Mouse (Mus musculus) midbrain, embryonic 13.5 days (tissue): ENCODE measurements around the gene 4930407I10Rik. TPM values are rescaled to one million over a fixed set of nuclear protein-coding genes. Genes with fewer than 3 reads are reported as not detected.

Source experiments
- ATAC-seq: fragments of 200-750 bp; cut with Nextera tagmentation; 2 replicates; pipeline ENCODE4 v1.8.0; 2017; ENCODE audit warnings: mild to moderate bottlenecking, moderate TSS enrichment, moderate library complexity
- H3K27ac ChIP-seq: fragments of 300-500 bp; sonication (generic); 2 replicates; pipeline ENCODE4 v1.5.1; 2015; ENCODE audit warnings: inconsistent platforms, mild to moderate bottlenecking, moderate library complexity
- H3K27me3 ChIP-seq: fragments of 300-500 bp; sonication (generic); 2 replicates; pipeline ENCODE4 v1.6.1; 2015; ENCODE audit warnings: mild to moderate bottlenecking, inconsistent platforms
- H3K36me3 ChIP-seq: fragments of 300-500 bp; sonication (generic); 2 replicates; pipeline ENCODE4 v1.6.1; 2015; ENCODE audit warnings: mild to moderate bottlenecking, inconsistent platforms
- H3K4me1 ChIP-seq: fragments of 300-500 bp; sonication (generic); replicated peaks from 2 replicates; pipeline ENCODE4 v1.6.1; 2015; ENCODE audit warnings: inconsistent platforms
- H3K4me2 ChIP-seq: fragments of 300-500 bp; sonication (generic); replicated peaks from 2 replicates; pipeline ENCODE4 v1.6.1; 2015; ENCODE audit warnings: moderate library complexity, mild to moderate bottlenecking, inconsistent platforms
- H3K4me3 ChIP-seq: fragments of 300-500 bp; sonication (generic); replicated peaks from 2 replicates; pipeline ENCODE4 v1.5.1; 2015; ENCODE audit warnings: mild to moderate bottlenecking, inconsistent platforms
- H3K9ac ChIP-seq: fragments of 300-500 bp; sonication (generic); replicated peaks from 2 replicates; pipeline ENCODE4 v1.6.1; 2015; ENCODE audit warnings: mild to moderate bottlenecking, inconsistent platforms
- H3K9me3 ChIP-seq: fragments of 300-500 bp; sonication (generic); 2 replicates; pipeline ENCODE4 v1.6.1; 2016; ENCODE audit warnings: mild to moderate bottlenecking, inconsistent platforms
- WGBS: fragments of 180-500 bp; shearing (Covaris S2); methylation state at CpG from one replicate; pipeline ENCODE4 v1.1.7; 2015; 5-methylcytosine and 5-hydroxymethylcytosine counted together
- polyA plus RNA-seq: library from polyadenylated mRNA; unstranded; fragments of >200 nt; fragmentation: Nextera tagmentation; extraction: Ambion mirVana; gene quantifications from 2 replicates; pipeline ENCODE4 v1.2.1, GENCODE M21; 2015

The 4930407I10Rik gene
- polyA plus RNA-seq, result not detected in 2 replicates

DNA sequence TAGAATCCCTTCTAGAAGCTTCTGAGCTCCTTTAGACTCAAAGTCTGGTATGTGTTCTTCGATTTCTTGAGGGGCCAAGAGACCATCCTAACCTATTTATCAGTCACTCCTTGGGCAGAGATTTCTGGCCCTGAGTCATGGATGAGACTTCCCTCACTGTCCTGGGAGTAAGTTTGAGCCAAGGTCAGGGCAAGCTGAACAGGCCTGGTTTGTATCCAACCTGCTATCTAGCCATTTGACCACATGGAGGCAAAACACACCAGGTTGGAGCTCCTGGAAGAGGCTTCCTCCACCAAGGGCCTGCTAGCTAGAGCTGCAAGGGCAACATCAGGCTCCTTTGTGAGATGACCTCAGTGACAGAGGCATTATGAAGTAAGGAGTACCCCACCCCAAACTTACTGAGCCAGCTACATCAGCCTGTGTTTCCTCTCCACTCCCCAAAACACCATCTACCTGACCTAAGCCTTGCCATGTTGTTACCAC is at the start of gene 4930407I10Rik:
TSS of gene 4930407I10Rik (plus strand) at position 433 of the 483 bp plus-strand sequence.
- no peak within 1 kb of the TSS for H3K4me3 ChIP-seq
- H3K4me2 ChIP-seq, result no peak within 1 kb of the TSS
- no peaks in the 10 kb centered on the region for H3K36me3 ChIP-seq
- H3K27me3 ChIP-seq, result no peaks in the 10 kb centered on the region
- 90% methylated on average over 1 of the region's 1 CpGs for WGBS
- no peak within 1 kb of the TSS for H3K9ac ChIP-seq
- no peak within 1 kb of the TSS for H3K27ac ChIP-seq
- ATAC-seq, result no peak
- no peaks in the 10 kb centered on the region for H3K4me1 ChIP-seq
- H3K9me3 ChIP-seq, result no peaks in the 10 kb centered on the region

DNA sequence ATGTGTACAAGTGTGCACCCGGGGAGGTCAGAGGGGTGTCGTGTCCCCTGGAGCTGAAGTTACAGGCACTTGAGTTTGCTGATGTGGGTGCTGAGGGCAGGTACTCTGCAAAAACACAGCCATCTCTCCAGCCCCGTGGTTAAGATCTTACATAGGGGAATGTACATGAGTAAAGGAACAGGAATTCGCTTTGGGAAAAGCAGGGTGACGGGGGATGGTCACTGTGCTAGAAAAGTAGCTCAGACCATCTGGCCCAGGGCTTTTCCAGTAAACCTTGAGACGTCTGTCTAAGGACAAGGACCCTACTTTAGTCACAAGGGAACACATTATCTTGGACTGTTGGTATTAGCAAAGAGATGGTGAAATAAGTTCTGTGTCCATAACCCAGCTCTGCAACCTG is 47.0 kb upstream of the 4930407I10Rik start:
- no peak overlapping the region for H3K4me2 ChIP-seq
- H3K4me3 ChIP-seq, result no peak overlapping the region
- peaks cover 26% of the 10 kb centered on the region for H3K4me1 ChIP-seq
- H3K36me3 ChIP-seq, result no peaks in the 10 kb centered on the region
- no peak for ATAC-seq
- no peak overlapping the region for H3K27ac ChIP-seq
- H3K27me3 ChIP-seq, result no peaks in the 10 kb centered on the region
- no peaks in the 10 kb centered on the region for H3K9me3 ChIP-seq
- WGBS, result 92% methylated on average over 6 of the region's 6 CpGs
- no peak overlapping the region for H3K9ac ChIP-seq

DNA sequence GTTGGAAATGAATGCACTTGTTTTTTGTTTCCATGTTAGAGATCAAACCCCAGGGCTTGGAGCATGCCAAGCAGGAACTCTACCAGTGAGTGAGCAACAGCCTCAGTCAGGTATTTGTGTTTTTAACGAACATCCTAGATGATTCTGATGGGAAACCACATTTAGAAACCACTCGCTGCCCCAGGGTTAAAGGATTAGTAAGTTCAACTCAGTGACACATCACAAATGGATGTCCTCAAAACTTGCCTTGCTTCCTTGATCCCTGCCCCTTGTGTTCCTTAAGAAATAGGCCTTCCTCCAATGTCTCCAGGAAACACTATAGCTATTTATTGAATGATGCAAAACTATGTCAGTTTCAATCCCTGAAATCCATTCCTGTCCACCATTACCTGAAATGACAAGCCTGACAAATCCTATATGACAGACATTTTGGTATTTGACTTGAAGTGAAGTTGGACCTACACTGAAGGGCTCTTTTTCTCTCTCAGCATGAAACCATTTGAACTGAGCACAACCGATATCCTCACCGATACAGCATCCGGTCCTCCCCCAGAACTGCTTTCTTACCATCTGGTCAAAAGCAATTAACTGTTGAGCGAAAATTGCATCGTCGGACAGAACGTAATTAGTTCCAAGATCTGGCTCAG is 44.1 kb upstream of the 4930407I10Rik start:
- peak overlapping the region; percentile 78 for H3K27ac ChIP-seq
- 18% methylated on average over 9 of the region's 9 CpGs for WGBS
- no peaks in the 10 kb centered on the region for H3K27me3 ChIP-seq

GRCm38 (mm10) chr15:82015392-82016100 is 43.4 kb upstream of the 4930407I10Rik start:
- Histone ChIP-seq H3K27me3 (no peaks in the 10 kb centered on the region), H3K4me3 (peak overlapping the region; percentile 85), H3K4me2 (peak overlapping the region; percentile 96), H3K9me3 (no peaks in the 10 kb centered on the region), H3K4me1 (peaks cover 32% of the 10 kb centered on the region), H3K36me3 (peaks cover 12% of the 10 kb centered on the region), H3K27ac (peak overlapping the region; percentile 78), H3K9ac (peak overlapping the region; percentile 90)
- ATAC-seq, result peak; percentile 12
- under 1% methylated on average over 37 of the region's 39 CpGs for WGBS

More for the DNA sequence above, 44.1 kb upstream of the 4930407I10Rik start:
- no peaks in the 10 kb centered on the region for H3K9me3 ChIP-seq
- no peak for ATAC-seq
- H3K36me3 ChIP-seq, result peaks cover 9% of the 10 kb centered on the region
- peak overlapping the region; percentile 96 for H3K4me2 ChIP-seq
- H3K9ac ChIP-seq, result peak overlapping the region; percentile 90
- H3K4me3 ChIP-seq, result peak overlapping the region; percentile 85
- peaks cover 32% of the 10 kb centered on the region for H3K4me1 ChIP-seq

DNA sequence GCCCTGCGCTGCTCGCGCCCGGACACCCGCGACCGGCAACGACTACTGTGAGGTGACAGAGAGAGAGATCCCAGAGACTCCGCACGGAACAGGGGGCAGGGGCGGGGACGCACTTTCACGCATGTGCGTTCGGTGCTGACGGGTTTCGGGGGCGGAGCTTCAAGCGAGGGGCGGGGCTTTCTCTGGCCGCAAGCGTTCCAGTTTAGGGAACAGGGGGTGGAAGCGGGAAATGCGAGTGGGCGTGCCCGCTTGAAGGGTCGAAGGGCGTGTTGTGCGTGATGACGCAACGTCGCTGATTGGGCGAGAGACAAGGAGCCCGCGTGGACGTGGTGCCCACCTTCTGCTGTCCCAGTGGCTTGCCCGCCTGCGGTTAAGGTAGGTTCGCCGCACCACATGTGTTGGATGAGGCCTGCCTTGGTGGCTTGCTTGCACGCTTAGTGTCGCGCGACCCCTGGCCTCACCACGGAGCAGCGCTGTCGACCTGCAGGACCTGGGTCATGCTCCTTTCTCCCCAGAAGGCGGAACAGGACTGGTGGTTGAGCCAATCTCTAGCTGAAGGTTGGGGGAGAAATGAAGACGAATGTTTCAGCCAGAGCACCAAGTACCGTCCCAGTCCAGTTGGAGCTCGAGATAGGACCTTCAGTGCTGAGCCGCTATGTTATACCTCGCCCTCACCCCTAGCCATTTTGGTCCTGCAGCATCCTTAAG is 42.7 kb upstream of the 4930407I10Rik start:
- Histone ChIP-seq H3K4me2 (peak overlapping the region; percentile 96), H3K9ac (peak overlapping the region; percentile 90), H3K27ac (peak overlapping the region; percentile 80), H3K9me3 (no peaks in the 10 kb centered on the region), H3K27me3 (no peaks in the 10 kb centered on the region), H3K4me3 (peak overlapping the region; percentile 85), H3K4me1 (peaks cover 32% of the 10 kb centered on the region), H3K36me3 (peaks cover 12% of the 10 kb centered on the region)
- peak; percentile 97 for ATAC-seq
- under 1% methylated on average over 53 of the region's 53 CpGs for WGBS

GRCm38 (mm10) chr15:82016830-82017229 is 42.1 kb upstream of the 4930407I10Rik start:
- peak overlapping the region; percentile 79 for H3K9ac ChIP-seq
- H3K27ac ChIP-seq, result peak overlapping the region; percentile 80
- no peaks in the 10 kb centered on the region for H3K9me3 ChIP-seq
- peak overlapping the region; percentile 85 for H3K4me3 ChIP-seq
- H3K4me1 ChIP-seq, result peaks cover 32% of the 10 kb centered on the region
- ATAC-seq, result no peak
- no peaks in the 10 kb centered on the region for H3K27me3 ChIP-seq
- 26% methylated on average over 6 of the region's 6 CpGs for WGBS
- peaks cover 16% of the 10 kb centered on the region for H3K36me3 ChIP-seq
- peak overlapping the region; percentile 96 for H3K4me2 ChIP-seq

GRCm38 (mm10) chr15:82017461-82017860 is 41.5 kb upstream of the 4930407I10Rik start:
- 76% methylated on average over 4 of the region's 4 CpGs for WGBS
- no peak overlapping the region for H3K4me2 ChIP-seq
- peaks cover 23% of the 10 kb centered on the region for H3K36me3 ChIP-seq

DNA sequence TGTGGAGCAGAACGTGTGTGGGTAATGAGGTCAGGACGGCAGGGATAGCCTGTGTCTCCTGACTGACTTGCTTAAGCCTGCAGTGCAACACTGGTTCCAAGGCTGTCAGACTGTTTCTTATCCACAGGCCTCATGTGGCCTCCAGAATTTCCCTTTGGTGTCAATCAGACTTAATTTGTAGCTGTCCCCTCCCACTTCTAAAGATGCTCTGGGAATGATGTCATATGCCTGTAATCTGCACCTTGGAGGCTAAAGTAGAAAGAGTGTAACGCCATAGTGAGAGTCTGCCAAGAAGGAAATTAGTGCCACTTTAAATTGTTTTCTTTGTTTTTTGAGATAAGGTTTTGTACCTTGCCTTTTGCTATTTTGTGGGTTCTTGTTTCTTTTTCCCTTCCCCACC is 39.7 kb upstream of the 4930407I10Rik start:
- H3K27me3 ChIP-seq, result no peaks in the 10 kb centered on the region
- peaks cover 23% of the 10 kb centered on the region for H3K4me1 ChIP-seq
- H3K9me3 ChIP-seq, result no peaks in the 10 kb centered on the region
- peaks cover 41% of the 10 kb centered on the region for H3K36me3 ChIP-seq
- H3K9ac ChIP-seq, result no peak overlapping the region
- H3K4me3 ChIP-seq, result no peak overlapping the region
- ATAC-seq, result no peak
- H3K4me2 ChIP-seq, result no peak overlapping the region
- 90% methylated on average over 3 of the region's 3 CpGs for WGBS
- H3K27ac ChIP-seq, result no peak overlapping the region

More at GRCm38 (mm10) chr15:82017461-82017860, 41.5 kb upstream of the 4930407I10Rik start:
- Histone ChIP-seq H3K4me1 (peaks cover 32% of the 10 kb centered on the region), H3K4me3 (no peak overlapping the region), H3K9me3 (no peaks in the 10 kb centered on the region), H3K27ac (no peak overlapping the region), H3K27me3 (no peaks in the 10 kb centered on the region), H3K9ac (no peak overlapping the region)
- no peak for ATAC-seq

- Histone ChIP-seq H3K4me3 (no peak overlapping the region), H3K9ac (no peak overlapping the region), H3K36me3 (peaks cover 74% of the 10 kb centered on the region), H3K4me2 (no peak overlapping the region), H3K27ac (no peak overlapping the region), H3K27me3 (no peaks in the 10 kb centered on the region), H3K9me3 (no peaks in the 10 kb centered on the region), H3K4me1 (0 out of 2 replicates have a peak, but pooled peaks cover under 1% of the 10 kb centered on the region)
- no peak for ATAC-seq
- WGBS, result 95% methylated on average over 13 of the region's 13 CpGs
Measured at GRCm38 (mm10) chr15:82022535-82023088, 36.3 kb upstream of the 4930407I10Rik start.

GRCm38 (mm10) chr15:82023965-82024635 is 34.9 kb upstream of the 4930407I10Rik start:
- H3K36me3 ChIP-seq, result peaks cover 85% of the 10 kb centered on the region
- H3K4me3 ChIP-seq, result no peak overlapping the region
- H3K9ac ChIP-seq, result no peak overlapping the region
- no peaks in the 10 kb centered on the region for H3K4me1 ChIP-seq
- no peak overlapping the region for H3K4me2 ChIP-seq
- H3K9me3 ChIP-seq, result no peaks in the 10 kb centered on the region
- no peak overlapping the region for H3K27ac ChIP-seq
- WGBS, result 88% methylated on average over 6 of the region's 6 CpGs
- no peaks in the 10 kb centered on the region for H3K27me3 ChIP-seq
- ATAC-seq, result no peak

- H3K4me2 ChIP-seq, result no peak overlapping the region
- no peak for ATAC-seq
- WGBS, result 95% methylated on average over 7 of the region's 7 CpGs
- no peak overlapping the region for H3K27ac ChIP-seq
- H3K4me3 ChIP-seq, result no peak overlapping the region
- H3K9ac ChIP-seq, result no peak overlapping the region
- H3K4me1 ChIP-seq, result no peaks in the 10 kb centered on the region
- H3K9me3 ChIP-seq, result no peaks in the 10 kb centered on the region
- H3K36me3 ChIP-seq, result peaks cover 98% of the 10 kb centered on the region
- H3K27me3 ChIP-seq, result no peaks in the 10 kb centered on the region
Measured at GRCm38 (mm10) chr15:82027276-82027675, 31.7 kb upstream of the 4930407I10Rik start.
